Mouse (Mus musculus) stomach, embryonic 14.5 days (tissue): ENCODE data around the gene Nme6. TPM values are rescaled to one million over a fixed set of nuclear protein-coding genes. Genes with fewer than 3 reads are reported as not detected.

Experiments
- ATAC-seq: fragments of 200-750 bp; cut with Nextera tagmentation; 2 replicates; pipeline ENCODE4 v1.8.0; 2017; ENCODE audit warnings: low read depth, moderate TSS enrichment; ENCODE audit not compliant: insufficient number of reproducible peaks, insufficient read depth, low FRiP score
- H3K27ac ChIP-seq: fragments of 300-500 bp; sonication (generic); 2 replicates; pipeline ENCODE4 v1.5.1; 2014; ENCODE audit warnings: mild to moderate bottlenecking, low read length, moderate library complexity, mixed read lengths
- H3K27me3 ChIP-seq: fragments of 300-500 bp; sonication (generic); 2 replicates; pipeline ENCODE4 v1.6.1; 2014; ENCODE audit warnings: low read length, control low read depth, mixed read lengths; ENCODE audit not compliant: control insufficient read depth, insufficient read depth
- H3K36me3 ChIP-seq: fragments of 300-500 bp; sonication (generic); 2 replicates; pipeline ENCODE4 v1.6.1; 2014; ENCODE audit warnings: mild to moderate bottlenecking, control low read depth, low read length, moderate library complexity, mixed read lengths; ENCODE audit not compliant: control insufficient read depth, insufficient read depth
- H3K4me1 ChIP-seq: fragments of 300-500 bp; sonication (generic); 2 replicates; pipeline ENCODE4 v1.6.1; 2014; ENCODE audit warnings: low read length, control low read depth, mixed read lengths; ENCODE audit not compliant: control insufficient read depth, insufficient read depth
- H3K4me2 ChIP-seq: fragments of 300-500 bp; sonication (generic); replicated peaks from 2 replicates; pipeline ENCODE4 v1.6.1; 2014; ENCODE audit warnings: low read depth, low read length, control low read depth
- H3K4me3 ChIP-seq: fragments of 300-500 bp; sonication (generic); 2 replicates; pipeline ENCODE4 v1.5.1; 2014; ENCODE audit warnings: low read depth, low read length, control low read depth
- H3K9ac ChIP-seq: fragments of 300-500 bp; sonication (generic); replicated peaks from 2 replicates; pipeline ENCODE4 v1.6.1; 2014; ENCODE audit warnings: low read depth, mild to moderate bottlenecking, control low read depth, low read length, moderate library complexity, mixed read lengths
- H3K9me3 ChIP-seq: fragments of 300-500 bp; sonication (generic); 2 replicates; pipeline ENCODE4 v1.6.1; 2016; ENCODE audit warnings: low read depth, low read length, control low read depth; ENCODE audit not compliant: control insufficient read depth
- WGBS: fragments of 180-500 bp; shearing (Covaris S2); extraction: QIAGEN DNeasy Blood & Tissue Kit; methylation state at CpG from one replicate; pipeline ENCODE4 v1.1.7; 2014; 5-methylcytosine and 5-hydroxymethylcytosine counted together
- polyA plus RNA-seq: library from polyadenylated mRNA; unstranded; fragments of >200 nt; fragmentation: Nextera tagmentation; extraction: Ambion mirVana; gene quantifications from 2 replicates; pipeline ENCODE4 v1.2.1, GENCODE M21; 2014

Nme6 gene
- polyA plus RNA-seq, 1 experiment from 2014 or later, result 74.0 TPM

- Histone ChIP-seq H3K4me1 (no peaks in the 10 kb centered on the region), H3K9ac (no peak overlapping the region), H3K4me3 (no peak overlapping the region), H3K27ac (no peak overlapping the region), H3K9me3 (no peaks in the 10 kb centered on the region), H3K27me3 (no peaks in the 10 kb centered on the region), H3K36me3 (no peaks in the 10 kb centered on the region), H3K4me2 (no peak overlapping the region)
- WGBS, result 86% methylated on average over 2 of the region's 2 CpGs
- no peak for ATAC-seq
Measured at GRCm38 (mm10) chr9:109854341-109854740, 21.8 kb downstream of the Nme6 start.

- Histone ChIP-seq H3K27ac (no peak overlapping the region), H3K4me3 (no peak overlapping the region), H3K27me3 (no peaks in the 10 kb centered on the region), H3K4me2 (no peak overlapping the region), H3K9ac (no peak overlapping the region), H3K4me1 (no peaks in the 10 kb centered on the region), H3K36me3 (no peaks in the 10 kb centered on the region), H3K9me3 (no peaks in the 10 kb centered on the region)
- 67% methylated on average over 6 of the region's 6 CpGs for WGBS
- ATAC-seq, result no peak
Measured at GRCm38 (mm10) chr9:109855947-109856346, 23.4 kb downstream of the Nme6 start.

GRCm38 (mm10) chr9:109862397-109863044 lies 30.0 kb downstream of the Nme6 start:
- no peaks in the 10 kb centered on the region for H3K4me1 ChIP-seq
- no peak overlapping the region for H3K27ac ChIP-seq
- H3K36me3 ChIP-seq, result no peaks in the 10 kb centered on the region
- no peak overlapping the region for H3K9ac ChIP-seq
- ATAC-seq, result 0 out of 2 replicates have a peak, but pooled peaks have one; percentile 42
- peak overlapping the region; percentile 19 for H3K4me2 ChIP-seq
- H3K27me3 ChIP-seq, result no peaks in the 10 kb centered on the region
- 19% methylated on average over 20 of the region's 20 CpGs for WGBS
- no peaks in the 10 kb centered on the region for H3K9me3 ChIP-seq
- H3K4me3 ChIP-seq, result no peak overlapping the region

GRCm38 (mm10) chr9:109863085-109863484 lies 30.5 kb downstream of the Nme6 start:
- no peak overlapping the region for H3K4me2 ChIP-seq
- no peaks in the 10 kb centered on the region for H3K36me3 ChIP-seq
- no peak overlapping the region for H3K4me3 ChIP-seq
- H3K9me3 ChIP-seq, result no peaks in the 10 kb centered on the region
- no peaks in the 10 kb centered on the region for H3K4me1 ChIP-seq
- no peak for ATAC-seq
- 55% methylated on average over 3 of the region's 3 CpGs for WGBS
- H3K9ac ChIP-seq, result no peak overlapping the region
- H3K27me3 ChIP-seq, result no peaks in the 10 kb centered on the region
- no peak overlapping the region for H3K27ac ChIP-seq

GRCm38 (mm10) chr9:109866218-109866617 lies 33.7 kb downstream of the Nme6 start:
- Histone ChIP-seq H3K4me1 (0 out of 2 replicates have a peak, but pooled peaks cover 2% of the 10 kb centered on the region), H3K27me3 (no peaks in the 10 kb centered on the region), H3K4me3 (no peak overlapping the region), H3K36me3 (no peaks in the 10 kb centered on the region), H3K27ac (no peak overlapping the region), H3K4me2 (no peak overlapping the region), H3K9me3 (no peaks in the 10 kb centered on the region), H3K9ac (no peak overlapping the region)
- ATAC-seq, result no peak
- WGBS, result 46% methylated on average over 2 of the region's 2 CpGs

- no peak for ATAC-seq
- H3K36me3 ChIP-seq, result no peaks in the 10 kb centered on the region
- H3K9ac ChIP-seq, result no peak overlapping the region
- no peaks in the 10 kb centered on the region for H3K9me3 ChIP-seq
- H3K4me2 ChIP-seq, result no peak overlapping the region
- H3K4me1 ChIP-seq, result 0 out of 2 replicates have a peak, but pooled peaks cover 3% of the 10 kb centered on the region
- no peaks in the 10 kb centered on the region for H3K27me3 ChIP-seq
- H3K4me3 ChIP-seq, result no peak overlapping the region
- WGBS, result 28% methylated on average over 6 of the region's 6 CpGs
- no peak overlapping the region for H3K27ac ChIP-seq
Measured at GRCm38 (mm10) chr9:109870983-109871572, 38.5 kb downstream of the Nme6 start.

GRCm38 (mm10) chr9:109874797-109875691 lies 42.5 kb downstream of the Nme6 start, which contains the start of gene Cdc25a:
Gene Cdc25a, plus strand, starts transcription at chr9:109875579.
- peaks cover 20% of the 10 kb centered on the region for H3K36me3 ChIP-seq
- no peaks in the 10 kb centered on the region for H3K27me3 ChIP-seq
- H3K4me2 ChIP-seq, result peak within 1 kb of the TSS; percentile 74
- ATAC-seq, result peak; percentile 92
- peak within 1 kb of the TSS; percentile 99 for H3K4me3 ChIP-seq
- H3K27ac ChIP-seq, result peak within 1 kb of the TSS; percentile 94
- H3K9ac ChIP-seq, result peak within 1 kb of the TSS; percentile 97
- H3K4me1 ChIP-seq, result 0 out of 2 replicates have a peak, but pooled peaks cover 10% of the 10 kb centered on the region
- WGBS, result 6% methylated on average over 33 of the region's 33 CpGs
- H3K9me3 ChIP-seq, result no peaks in the 10 kb centered on the region
